Mouse (Mus musculus) erythroblast, embryonic 14.5 days (primary cell): ENCODE measurements at regions not wholly inside any gene's neighbourhood (a gene's known extent, or its start where the extent isn't known, plus 50 kb on each side); places are given as distances from the start of the nearest gene placed in this dataset.

ENCODE experiments used
- GATA1 ChIP-seq: IDR thresholded peaks from 2 replicates; pipeline ENCODE4 v1.6.1; 2012; ENCODE audit warnings: low read length, inconsistent platforms, mixed read lengths
- TAL1 ChIP-seq: IDR thresholded peaks from 3 replicates; pipeline ENCODE4 v1.6.1; 2012; ENCODE audit warnings: low read length, inconsistent platforms, mixed read lengths

GRCm38 (mm10) chr1:186017547-186017946, 99.6 kb downstream of the Lyplal1 start:
- TF ChIP-seq TAL1 (no peak), GATA1 (no peak)
